Mouse (Mus musculus): ENCODE results near the gene Zbtb42.

DNA sequence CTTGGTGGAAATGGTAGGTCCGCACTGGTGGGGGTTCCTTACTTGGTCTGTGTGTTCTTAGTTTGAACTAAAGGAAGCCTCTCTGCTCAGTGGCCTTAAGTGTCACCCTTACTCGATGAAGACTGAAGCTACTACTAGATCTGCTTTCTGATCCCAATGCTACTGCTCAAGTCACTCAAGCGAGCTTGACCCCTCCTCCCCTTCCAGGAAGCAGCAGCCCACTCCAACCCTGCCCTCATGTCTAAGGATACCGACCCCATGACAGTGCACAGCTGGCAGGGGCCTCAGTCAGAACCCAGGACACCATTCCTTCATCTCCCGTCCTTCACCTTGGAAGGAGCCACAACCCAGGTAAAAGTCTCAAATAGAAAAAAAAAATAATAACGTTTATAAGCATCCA is 41.6 kb downstream of the Zbtb42 start, which contains the start of gene Cep170b:
- TF ChIP-seq CTCF (IDR thresholded peaks at IDR 0.05; ENCODE audit: extremely low read depth, insufficient read depth, low read length) (no peak), POLR2A (IDR thresholded peaks at IDR 0.05; ENCODE audit: extremely low read depth, insufficient read depth, low read length) (no peak)

All from cortical plate, adult 2 months (tissue).